Mouse (Mus musculus): Measurements from ENCODE around the gene Aldh18a1.

GRCm38 (mm10) chr19:40553849-40554248 lies 34.4 kb downstream of the Aldh18a1 start:
- no peak for TF ChIP-seq ZC3H11A (IDR thresholded peaks at IDR 0.05; ENCODE audit: borderline replicate concordance, low read depth, low read length)
- TF ChIP-seq CHD2 (IDR thresholded peaks at IDR 0.05; ENCODE audit: low read depth, low read length) = no peak
- TF ChIP-seq MAFK (IDR thresholded peaks at IDR 0.05; ENCODE audit: insufficient read depth, low read depth, low read length) = no peak

Measured in ES-E14 (cell line).